Mouse (Mus musculus) mesoderm, embryonic 11.5 days (tissue): ENCODE measurements at regions not wholly inside any gene's neighbourhood (a gene's known extent, or its start where the extent isn't known, plus 50 kb on each side); places are given as distances from the start of the nearest gene placed in this dataset.

Source experiments
- DNase-seq: peaks from one replicate; pipeline ENCODE4 v3.0.0-alpha.2; 2012; ENCODE audit warnings: low read depth, low spot score

GRCm38 (mm10) chr7:69326311-69326710 lies 577.3 kb upstream of the Arrdc4 start:
- DNase-seq: no peak

GRCm38 (mm10) chr7:69277056-69277705 lies 528.1 kb upstream of the Arrdc4 start:
- DNase-seq: no peak

- DNase-seq: no peak
Measured at GRCm38 (mm10) chr7:69276376-69277055, 527.5 kb upstream of the Arrdc4 start.

- no peak for DNase-seq
Measured at GRCm38 (mm10) chr7:69273670-69274069, 524.6 kb upstream of the Arrdc4 start.

- DNase-seq: peak; percentile 3
Measured at GRCm38 (mm10) chr7:69244519-69244918, 495.5 kb upstream of the Arrdc4 start.

GRCm38 (mm10) chr7:69233296-69233695 lies 484.3 kb upstream of the Arrdc4 start:
- DNase-seq: no peak

- DNase-seq: peak; percentile 10
Measured at GRCm38 (mm10) chr7:69217871-69218270, 468.8 kb upstream of the Arrdc4 start.
